Mouse (Mus musculus): Measurements from ENCODE around the gene Trim2.

GRCm38 (mm10) chr3:84157559-84158350 lies 148.9 kb downstream of the Trim2 start:
- TF ChIP-seq CTCF (IDR thresholded peaks at IDR 0.05; ENCODE audit: control insufficient read depth, insufficient read depth, insufficient read length), result no peak
- no peak for TF ChIP-seq MAX (IDR thresholded peaks at IDR 0.05)
- TF ChIP-seq MYOG (IDR thresholded peaks at IDR 0.05; ENCODE audit: control insufficient read depth, extremely low read depth, insufficient read length), result no peak
- TF ChIP-seq FOSL1 (IDR thresholded peaks at IDR 0.05; ENCODE audit: insufficient read depth, low read length, poor library complexity, severe bottlenecking), result no peak

All from C2C12 (cell line).